Mouse (Mus musculus) embryo, embryonic 11.5 days (tissue): ENCODE measurements around the gene Lemd2.
A peak's percentile ranks its signal among the peaks of the same experiment; 100 is the strongest.

Experiments used
- DNase-seq: peaks from one replicate; pipeline ENCODE4 v3.0.0-alpha.2; 2012; ENCODE audit warnings: low read depth, low spot score

The Lemd2 gene

DNA sequence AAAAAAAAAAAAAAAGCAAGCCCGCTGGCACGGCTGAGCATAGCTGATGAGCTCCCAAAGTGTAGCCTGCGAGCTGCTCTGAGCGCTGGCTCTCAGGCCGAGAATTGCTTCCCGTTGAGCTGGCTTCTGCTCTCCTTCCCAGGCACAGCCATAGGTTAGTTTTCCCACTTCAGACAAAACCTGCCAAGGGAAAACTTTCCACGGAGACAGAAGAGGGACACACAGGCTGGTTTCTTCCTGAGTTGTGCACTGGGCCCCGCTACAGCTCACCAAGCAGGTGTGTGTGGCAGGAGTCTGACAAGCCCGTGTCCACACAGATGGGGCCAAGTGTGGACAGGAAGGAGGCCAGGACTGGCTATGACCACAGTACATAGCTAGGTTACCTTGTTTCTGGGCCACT, 15.4 kb downstream of the Lemd2 start:
- DNase-seq: no peak

DNA sequence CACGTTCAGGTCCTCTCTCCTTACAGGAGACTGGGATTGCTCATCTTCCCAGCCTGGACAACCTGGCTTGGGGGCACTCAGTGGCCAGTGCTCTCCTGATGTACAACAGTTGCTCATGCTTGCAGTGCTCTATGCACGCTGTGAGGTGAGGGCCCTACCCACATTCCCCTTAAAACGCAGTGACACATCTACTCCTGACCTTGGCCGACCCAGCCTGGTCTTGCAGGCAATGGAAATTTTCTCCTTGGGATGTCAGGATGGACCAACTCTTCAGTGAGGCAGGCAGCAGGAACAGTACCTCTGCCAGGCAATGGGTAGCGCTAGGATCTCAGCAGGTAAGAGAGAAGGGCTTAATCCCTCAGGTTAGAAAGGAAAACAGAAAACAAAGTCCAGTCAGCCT, 17.2 kb downstream of the Lemd2 start:
- no peak for DNase-seq

DNA sequence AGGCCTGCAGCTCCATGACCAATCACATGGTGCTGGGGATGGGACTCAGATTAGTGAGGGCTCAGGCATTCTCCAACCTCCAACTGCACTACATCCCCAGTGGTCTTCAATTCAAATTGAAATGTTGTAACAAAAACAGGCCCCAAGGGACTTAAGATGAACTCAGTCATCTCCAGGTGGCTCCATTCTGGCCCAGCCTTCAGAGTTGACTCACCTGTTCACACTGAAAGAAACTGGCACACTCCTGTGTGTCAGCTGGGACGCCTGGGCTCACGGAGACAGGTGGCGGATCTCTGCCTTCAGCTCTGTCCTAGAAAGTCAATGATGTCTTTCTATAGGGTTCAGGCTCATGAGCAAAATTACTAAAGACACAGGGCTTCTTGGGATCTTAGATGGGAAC, 18.2 kb downstream of the Lemd2 start:
- DNase-seq: no peak

DNA sequence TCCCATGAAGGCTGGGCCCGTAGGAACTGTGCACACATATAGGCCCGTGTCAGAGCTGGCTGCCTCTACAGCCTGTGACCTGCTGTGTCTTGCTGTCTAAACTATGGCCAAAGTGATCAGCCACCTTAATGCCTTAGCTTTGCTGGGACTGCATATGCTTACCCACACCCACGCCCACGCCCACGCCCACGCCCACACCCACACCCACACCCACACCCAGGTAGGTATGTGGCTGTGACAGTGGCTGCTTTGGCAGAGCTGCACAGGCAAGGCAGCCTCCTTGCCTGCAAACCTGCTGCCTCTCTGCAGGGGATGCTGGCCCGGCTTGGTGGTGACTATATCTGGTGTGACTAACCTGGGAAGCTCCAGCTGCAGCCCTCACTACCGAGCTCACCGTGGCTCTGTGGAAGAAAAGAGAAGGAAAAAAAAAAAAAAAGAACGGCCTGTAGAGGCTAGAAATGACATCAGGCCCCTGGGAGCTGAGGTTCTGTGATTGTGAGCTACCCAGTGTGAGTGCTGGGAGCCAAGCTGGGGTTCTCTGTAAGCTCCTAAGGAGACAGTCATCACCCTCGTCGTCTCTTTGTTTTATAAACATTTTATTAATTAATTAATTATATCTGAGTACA, 20.5 kb downstream of the Lemd2 start:
- DNase-seq: no peak

DNA sequence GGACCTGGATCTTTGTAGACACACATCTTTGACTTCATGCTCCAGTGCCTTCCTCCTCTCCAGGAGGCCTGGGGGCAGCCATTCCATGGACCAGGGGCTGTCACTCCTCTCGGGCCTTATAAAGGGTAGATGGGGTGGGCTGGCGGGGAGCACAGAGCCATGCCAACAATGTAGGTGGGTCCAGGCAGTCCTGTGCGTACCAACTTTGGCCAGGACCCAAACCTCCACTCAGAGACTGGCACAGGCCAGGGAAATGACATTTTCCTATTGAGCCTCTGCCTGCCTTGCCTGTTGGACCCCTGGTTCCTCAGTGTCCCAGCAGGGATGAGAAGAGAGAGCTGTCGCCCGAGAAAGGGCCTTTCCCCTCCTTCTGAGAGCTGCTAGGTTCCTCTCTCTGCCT, 21.9 kb downstream of the Lemd2 start:
- DNase-seq: no peak

DNA sequence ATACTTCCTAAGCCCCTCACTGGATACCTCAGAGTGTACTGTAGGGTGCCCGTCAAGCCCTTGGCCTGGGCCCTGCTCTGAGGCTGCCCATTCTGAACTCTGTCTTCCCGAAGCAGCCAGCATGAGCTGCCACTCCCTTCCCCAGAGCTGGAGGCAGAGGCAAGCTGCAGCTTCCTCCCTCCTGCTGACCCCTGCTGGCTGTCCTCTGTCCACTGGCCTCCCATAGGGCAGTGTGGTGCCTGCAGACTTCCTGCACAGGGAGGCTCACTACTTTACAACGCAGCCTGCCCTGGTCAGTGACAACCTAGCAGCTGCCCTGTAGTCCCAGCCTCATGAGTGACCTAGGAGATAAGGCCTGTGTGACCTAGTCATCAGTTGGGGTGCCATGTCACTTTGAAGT, 22.6 kb downstream of the Lemd2 start:
- DNase-seq: no peak

DNA sequence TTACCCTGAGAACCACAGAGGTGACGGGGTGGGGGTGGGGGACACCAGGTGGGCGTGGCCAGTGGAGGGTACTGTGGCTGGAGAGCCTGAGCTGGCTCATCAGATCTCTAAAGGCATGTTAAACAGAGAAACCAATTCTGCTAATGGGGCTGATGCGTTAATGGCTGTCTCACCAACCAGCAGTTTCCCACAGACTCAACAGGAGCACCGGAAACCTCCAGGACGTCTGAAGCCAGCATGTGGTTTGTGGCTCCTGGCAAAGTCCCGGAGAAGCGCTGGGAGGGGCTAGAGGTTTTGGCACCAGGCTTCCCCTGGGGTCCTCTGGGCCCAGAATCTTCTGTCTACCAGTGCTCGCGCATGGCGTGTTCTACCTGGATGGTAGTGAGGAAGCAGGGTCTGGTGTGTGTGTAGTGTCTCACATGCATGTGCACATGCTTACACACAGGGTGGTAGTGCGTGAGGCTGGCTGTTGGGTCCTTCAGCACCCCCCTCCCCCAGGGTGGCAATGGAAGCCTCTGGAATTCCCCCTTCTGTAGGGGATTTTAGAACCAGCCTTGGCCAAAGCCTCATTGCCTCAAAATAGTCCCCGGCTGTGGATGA, 24.5 kb downstream of the Lemd2 start:
- DNase-seq: no peak

DNA sequence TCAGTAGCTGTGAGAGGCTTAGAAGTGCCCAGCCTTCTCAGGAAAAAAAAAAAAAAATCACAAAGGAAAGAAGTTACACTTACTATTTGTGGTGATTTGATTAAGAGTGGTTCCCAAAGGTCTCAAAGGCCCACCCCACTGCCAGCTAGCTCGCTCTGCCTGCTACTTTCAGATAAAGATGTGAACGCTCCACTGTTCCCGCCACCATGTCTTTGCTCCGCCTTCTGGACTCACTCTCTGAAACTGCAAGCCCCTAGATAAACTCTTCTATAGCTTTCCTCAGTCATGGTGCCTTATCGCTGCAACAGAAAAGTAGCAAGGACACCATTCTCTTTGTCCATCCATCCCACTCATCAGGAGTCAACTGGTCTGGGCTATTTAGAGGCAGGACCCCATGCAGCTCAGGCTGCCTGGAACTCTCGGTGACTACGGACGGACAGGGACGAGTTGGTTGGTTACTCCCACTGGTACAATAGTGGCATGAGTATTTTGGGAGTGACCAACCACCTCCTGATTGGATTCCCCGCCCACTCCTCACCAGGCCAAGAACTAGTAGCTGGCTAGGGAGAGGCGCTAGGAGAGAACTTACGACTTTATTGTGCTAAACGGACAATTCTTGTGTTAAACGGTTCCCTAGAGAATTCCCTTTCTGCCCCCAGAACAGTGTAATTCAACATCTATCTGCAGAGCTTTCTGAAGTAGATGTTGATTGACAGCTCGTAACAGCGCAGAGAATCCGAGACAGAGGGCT, 25.7 kb downstream of the Lemd2 start:
- DNase-seq: no peak

DNA sequence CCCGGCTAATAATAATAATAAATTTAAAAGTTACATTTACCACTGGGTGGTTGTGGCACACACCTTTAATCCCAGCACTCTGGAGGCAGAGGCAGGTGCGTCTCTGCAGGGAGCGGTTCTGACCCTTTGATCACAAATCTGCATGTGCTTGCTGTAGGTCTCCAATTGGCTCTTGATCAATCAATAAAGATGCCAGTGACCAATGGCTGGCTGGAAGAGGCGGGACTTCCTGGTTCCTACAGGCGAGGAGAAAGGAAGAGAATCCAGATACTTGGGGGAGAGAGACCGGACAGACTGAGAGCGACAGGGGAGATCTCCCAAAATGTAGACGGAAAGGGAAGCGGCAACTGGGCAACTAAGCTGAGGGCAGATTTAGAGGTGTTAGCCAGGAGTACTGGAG, 26.2 kb downstream of the Lemd2 start:
- no peak for DNase-seq

DNA sequence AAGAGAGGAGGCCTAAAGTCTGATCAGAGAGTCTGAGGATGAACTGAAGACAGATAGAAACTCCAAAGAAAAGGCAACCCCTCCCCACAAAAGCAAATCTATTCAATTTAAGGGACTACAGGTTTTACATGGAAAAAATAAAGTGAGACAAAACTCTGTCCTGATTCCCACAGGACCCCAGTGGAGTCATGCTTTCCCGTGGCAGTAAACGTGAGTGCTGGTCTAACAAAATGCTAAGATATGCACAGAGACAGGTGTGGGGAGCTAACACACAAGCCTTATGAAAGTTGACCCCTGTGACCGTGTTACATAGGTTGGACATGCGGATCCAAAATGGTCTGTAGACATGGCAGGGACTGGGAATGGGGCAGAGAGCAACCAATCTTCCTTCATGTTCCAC, 27.5 kb downstream of the Lemd2 start:
- no peak for DNase-seq

DNA sequence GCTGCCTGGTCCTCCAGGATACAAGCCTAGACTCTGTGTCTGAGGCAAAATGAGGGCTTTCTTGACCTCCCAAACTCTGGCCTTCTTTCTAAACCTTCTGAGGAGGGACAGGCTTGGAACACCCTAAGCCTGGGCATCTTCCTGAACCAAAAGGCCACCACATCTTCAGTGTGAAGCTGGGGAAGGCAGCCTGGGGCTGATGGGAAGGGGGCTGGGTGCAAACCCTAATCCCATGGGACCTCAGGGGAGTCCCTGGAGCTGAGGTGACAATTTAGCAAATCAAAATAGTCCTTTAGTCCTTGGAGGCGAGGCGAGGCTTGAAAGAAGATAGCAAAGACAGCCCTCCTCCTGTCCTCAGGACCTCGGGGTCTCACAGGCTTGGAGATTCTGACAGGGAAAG, 28.0 kb downstream of the Lemd2 start:
- no peak for DNase-seq

DNA sequence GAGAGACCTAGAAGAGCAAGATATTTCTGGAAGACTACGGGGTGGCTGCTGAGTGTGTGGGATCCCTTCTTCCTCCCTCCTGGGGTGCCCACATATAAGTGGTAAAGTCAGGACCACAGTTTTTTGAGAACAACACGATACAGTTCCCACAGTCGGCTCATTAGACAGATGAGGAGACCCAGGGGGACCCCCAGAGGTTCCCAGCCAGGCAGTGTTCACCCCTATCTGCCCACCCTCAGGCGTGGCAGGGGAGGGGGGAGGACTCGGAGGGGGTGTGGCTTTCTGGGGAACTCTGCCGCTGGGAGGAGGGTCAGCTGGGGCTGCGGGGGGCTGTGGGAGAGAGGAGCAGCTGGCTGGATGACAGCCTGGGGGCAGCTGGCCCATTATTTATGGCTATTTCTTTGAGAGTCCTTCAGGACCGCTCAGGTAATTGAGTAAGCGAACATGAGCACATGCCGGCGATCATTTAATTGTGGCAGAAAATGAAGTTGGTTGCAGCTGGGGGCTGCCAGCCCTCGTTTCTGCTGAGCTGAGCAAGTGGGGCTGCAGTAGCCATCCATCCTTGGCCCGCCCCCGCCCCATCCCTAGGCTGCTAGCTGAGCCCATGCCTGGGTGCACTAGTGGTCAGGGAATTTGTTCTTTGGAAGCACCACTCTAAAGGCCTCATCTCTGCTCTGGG, 28.9 kb downstream of the Lemd2 start:
- DNase-seq: peak; percentile 29

DNA sequence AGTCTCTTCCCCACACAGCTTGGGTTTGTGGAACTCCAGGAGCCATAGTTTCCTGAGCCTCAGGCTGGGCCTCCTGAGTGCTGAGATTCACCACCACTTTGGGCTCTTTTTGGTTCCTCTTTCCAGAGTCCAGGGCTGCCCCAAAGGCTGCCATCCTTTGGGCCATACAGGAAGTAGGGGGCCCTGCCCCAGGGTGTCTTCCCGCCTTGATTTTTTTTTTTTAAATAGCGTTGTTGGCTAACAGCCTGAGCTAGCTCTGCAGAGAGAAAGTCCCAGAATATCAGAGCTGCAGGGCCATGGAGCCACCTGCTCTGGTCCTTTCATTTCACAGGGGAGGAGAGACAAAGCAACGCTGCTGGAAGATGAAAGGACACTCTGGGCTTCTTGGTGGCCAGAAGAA, 30.6 kb downstream of the Lemd2 start:
- no peak for DNase-seq

DNA sequence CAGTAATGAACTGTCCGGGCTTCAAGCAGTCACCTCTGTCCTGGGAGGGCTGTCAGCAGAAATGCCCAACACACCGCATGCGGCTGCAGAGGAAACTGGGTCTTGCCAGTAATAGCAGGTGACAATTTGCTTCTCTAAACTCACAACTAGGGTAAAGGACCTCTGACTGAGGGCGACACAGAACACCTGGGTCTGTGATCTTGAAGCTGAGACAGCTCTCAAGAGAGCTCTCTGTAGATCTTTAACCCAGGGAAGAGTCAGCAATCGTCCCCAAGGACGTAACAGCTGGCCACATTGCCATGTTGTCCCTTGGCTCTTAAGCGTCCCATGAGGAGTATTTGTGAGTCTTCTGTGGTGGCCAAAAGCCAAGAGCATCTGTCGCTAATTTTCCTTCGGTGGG, 31.8 kb downstream of the Lemd2 start:
- DNase-seq: no peak

DNA sequence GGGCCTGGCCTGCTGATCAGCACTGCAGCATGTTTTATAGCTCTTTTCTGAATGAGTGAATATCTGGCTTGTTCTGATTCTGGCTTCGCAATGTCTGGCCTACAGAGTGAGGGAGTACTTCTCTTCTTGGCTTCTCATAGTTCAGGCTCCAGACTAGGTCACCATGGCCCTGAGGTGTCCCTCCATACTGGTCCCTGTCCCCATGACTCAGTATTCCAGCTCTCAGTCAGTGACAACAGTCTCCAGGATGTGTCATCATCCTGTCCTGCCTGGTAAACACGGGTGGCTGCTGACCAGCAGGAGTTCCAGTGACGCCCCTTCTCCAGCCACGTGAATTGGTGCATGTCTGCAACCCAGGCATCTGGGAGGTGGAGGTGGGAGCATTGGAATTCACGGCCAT, 33.1 kb downstream of the Lemd2 start:
- no peak for DNase-seq

DNA sequence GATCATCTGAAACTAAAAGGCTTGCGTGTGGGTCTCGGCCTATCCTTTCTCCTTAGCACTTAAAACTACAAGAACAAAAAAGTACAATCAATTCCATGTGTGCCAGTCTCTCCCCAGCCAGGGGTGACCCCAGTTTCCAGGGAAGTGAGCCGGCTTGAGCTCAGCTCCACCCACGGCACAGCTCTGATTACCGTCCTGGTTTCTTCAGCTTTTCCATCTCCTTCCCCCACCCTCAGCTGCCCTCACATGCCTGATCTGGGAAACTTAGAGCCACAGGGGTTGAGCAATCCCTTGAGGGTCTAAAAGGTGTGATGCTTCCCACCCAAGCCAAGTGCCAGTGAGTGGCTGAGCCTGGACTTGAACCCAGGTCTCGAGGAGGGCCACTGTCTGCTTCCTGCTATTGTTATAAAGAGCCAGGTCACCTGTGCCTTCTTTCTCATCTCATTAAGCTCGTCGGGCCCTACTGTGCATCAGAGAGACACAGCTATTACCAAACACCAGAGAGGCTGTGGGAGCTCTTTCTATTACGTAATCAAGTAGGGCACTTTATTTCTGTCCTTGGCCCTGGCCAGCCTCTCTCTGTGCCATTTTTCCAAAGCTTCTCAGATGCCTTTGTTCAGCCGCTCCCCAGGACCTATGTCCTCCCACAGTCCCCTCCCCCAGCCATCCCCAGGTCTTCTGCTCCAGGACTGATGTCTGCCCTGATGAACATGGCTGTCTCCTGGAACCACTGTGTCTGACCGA, 34.1 kb downstream of the Lemd2 start:
- DNase-seq: no peak

DNA sequence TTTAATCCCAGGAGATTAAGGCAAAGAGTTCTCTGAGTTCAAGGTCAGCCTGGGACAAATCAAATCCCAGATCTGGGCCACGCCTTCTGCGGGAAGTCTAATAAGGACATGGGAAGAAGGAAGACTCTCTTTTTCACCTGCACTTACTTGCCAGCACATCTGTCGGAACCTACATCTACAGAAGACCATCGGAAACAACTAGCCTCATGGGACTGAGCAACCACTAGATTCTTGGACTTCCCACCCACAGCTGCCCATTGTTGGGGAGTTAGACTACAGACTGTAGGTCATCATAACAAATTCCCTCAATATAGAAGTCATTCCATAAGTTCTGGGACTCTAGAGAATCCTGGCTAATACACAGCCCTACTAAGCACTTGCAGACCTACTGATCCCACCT, 35.7 kb downstream of the Lemd2 start:
- DNase-seq: no peak

DNA sequence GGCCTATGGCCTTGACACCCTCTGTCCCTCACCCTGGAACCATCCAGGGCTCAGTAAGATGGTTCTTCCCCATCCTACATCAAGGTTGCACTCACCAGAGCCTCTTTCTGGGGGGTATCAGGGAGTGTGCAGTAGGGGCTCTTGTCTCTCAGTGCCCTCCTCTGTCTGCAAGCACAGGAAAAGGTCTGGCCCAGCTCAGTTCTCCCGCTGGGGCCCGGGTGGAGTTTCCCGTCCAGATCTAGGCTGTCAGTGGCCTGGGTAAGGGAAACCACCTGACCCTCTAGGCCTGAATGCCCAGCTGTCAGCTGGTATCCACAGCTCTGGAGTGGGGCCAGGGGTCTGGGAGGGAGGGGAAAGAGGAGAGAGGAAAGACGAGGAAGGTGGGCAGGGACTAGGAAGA, 36.7 kb downstream of the Lemd2 start, which contains the start of gene Ip6k3:
Gene Ip6k3, minus strand, starts transcription at position 251 of the 400 bp plus-strand sequence.
- DNase-seq: no peak

DNA sequence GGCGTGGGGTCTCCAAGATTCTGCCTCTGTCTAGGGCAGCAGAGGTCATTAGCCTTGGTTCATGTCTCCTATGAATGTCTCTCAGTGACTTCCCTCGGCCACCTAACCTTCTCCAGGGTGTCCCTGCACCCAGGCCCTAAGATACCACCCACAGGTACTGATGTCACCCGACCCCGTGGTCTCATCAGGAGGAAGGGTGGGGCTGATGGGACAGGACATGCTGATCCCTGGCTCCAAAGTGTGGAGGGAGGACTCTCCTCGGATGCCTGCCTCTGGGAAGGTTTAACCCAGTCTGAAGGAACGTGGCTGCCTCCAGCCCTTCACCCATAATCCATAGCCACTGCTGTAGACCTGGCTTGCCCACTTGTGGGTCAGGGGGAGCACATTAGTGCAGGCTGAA, 37.4 kb downstream of the Lemd2 start:
- DNase-seq: no peak

DNA sequence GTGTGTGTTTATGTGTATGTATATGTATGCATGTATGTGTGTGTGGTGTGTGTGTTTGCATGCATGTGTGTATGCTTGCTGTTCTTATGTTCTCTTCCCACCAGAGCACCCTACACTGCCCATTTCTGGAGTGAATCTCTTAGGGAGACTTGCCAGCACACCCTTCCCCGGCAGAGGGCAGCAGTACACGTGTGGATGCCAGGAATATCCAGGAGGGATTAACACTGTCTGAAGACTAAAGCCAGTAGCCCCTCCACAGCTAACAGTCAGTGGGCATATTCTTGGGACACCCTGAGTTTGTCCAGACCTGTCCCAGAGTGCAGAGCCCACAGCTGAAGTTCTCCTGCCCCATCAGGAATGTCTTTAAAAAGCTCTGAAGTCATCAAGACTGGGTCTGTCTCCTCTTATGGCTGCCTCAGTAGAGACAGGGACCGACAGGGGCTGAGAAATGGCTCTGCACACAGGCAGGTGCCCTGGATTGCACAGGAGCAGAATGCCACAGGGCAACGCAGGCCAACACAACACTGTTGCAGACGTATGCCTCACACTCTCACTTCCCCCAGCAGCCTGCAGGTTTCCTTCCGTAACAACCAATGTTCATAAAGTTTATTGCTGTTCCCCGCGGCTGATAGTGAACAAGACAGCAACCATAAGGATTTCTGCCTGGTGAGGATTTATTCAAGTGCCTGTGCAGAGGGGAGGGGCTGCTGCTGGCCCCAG, 39.1 kb downstream of the Lemd2 start:
- no peak for DNase-seq

DNA sequence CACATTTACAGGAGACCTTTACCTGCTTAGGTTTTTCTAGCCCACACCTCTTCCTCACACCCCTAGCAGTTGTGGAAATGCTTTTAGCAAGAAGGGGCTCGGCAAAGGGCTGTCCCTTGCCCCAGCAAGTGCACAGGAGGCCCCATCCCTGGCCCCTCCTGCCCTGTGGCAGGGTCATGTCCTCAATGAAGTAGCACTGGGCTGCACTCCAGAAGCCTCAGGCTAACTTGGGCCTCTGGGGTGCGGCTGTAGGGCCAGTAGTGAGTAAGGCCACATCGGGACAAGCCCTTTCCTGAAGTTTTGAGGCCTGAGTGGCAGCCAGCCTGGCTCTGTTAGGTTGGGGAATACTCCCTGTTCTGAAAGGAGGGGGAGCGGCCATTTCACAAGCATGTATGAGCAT, 43.4 kb downstream of the Lemd2 start:
- DNase-seq: no peak
